Mouse (Mus musculus) layer of hippocampus, postnatal 14 days (tissue): Measurements from ENCODE around the gene Ppp1r12a. TPM values are rescaled to one million over a fixed set of nuclear protein-coding genes. Genes with fewer than 3 reads are reported as not detected.

ENCODE experiments used
- DNase-seq, 2 experiments: peaks; one replicate each; pipeline ENCODE4 v3.0.0; 2021 to 2022; ENCODE audit warnings: low spot score in 2 of 2, mixed read lengths in 1 of 2
- total RNA-seq, 2 experiments: library from RNA; stranded (reverse); gene quantifications; 2 replicates each; pipeline ENCODE4 v1.2.3; 2021

The Ppp1r12a gene
- total RNA-seq, 2 experiments from 2014 or later, result 112 TPM

GRCm38 (mm10) chr10:108331784-108332561 is 170.0 kb downstream of the Ppp1r12a start, which contains the start of gene Pawr:
TSS of gene Pawr (plus strand) at chr10:108332121.
- DNase-seq, result peak in 1 of 2 experiments; percentile 11

- DNase-seq, result peak in 1 of 2 experiments; percentile 25
These were observed 170.9 kb downstream of the Ppp1r12a start for GRCm38 (mm10) chr10:108332571-108333541.

GRCm38 (mm10) chr10:108333642-108334041 is 171.6 kb downstream of the Ppp1r12a start:
- no peak for DNase-seq

Other genes starting within 250 kb of the Ppp1r12a start
- 1 to 10 TPM; 2.4 to 3.5 TPM for gene Pawr, start 169.9 kb downstream of the Ppp1r12a start, total RNA-seq